Mouse (Mus musculus) heart, postnatal 10 days (tissue): Measurements from ENCODE around the gene Tmem63a. TPM values are rescaled to one million over a fixed set of nuclear protein-coding genes. Genes with fewer than 3 reads are reported as not detected.
"Not testable (repeated sequence)": the region's sequence is repeated elsewhere in the genome, so short reads cannot be mapped to it uniquely, and the experiment has no call there.

Experiments
- DNase-seq, 2 experiments: peaks; one replicate each; pipeline ENCODE4 v3.0.0; 2021
- intact Hi-C: fragments of 180-260 bp; cut with DNase I; formaldehyde crosslinking; loops from one replicate; pipeline ENCODE4 v1.15.1; 2025
- total RNA-seq, 2 experiments: library from RNA; stranded (reverse); gene quantifications; 2 replicates each; pipeline ENCODE4 v1.2.3; 2021

Gene Tmem63a
- total RNA-seq, 2 experiments from 2014 or later: 15.1 to 18.5 TPM

- no peak for DNase-seq
- intact Hi-C loops: no loop called here
Observed at GRCm38 (mm10) chr1:180952808-180953207, 10.7 kb downstream of the Tmem63a start.

- intact Hi-C loops: no loop called here
- no peak for DNase-seq
Observed at GRCm38 (mm10) chr1:180956401-180956800, 14.3 kb downstream of the Tmem63a start.

- intact Hi-C loops: no loop called here
- DNase-seq: peak in 1 of 2 experiments; percentile 33
Observed at GRCm38 (mm10) chr1:180956973-180957381, 14.8 kb downstream of the Tmem63a start.

GRCm38 (mm10) chr1:180957989-180958388 is 15.8 kb downstream of the Tmem63a start:
- intact Hi-C loops: no loop called here
- DNase-seq: no peak

GRCm38 (mm10) chr1:180958797-180959196 is 16.7 kb downstream of the Tmem63a start:
- no peak for DNase-seq
- intact Hi-C loops: no loop called here

- no peak for DNase-seq
- intact Hi-C loops: no loop called here
Observed at GRCm38 (mm10) chr1:180965786-180966185, 23.6 kb downstream of the Tmem63a start.

- intact Hi-C loops: no loop called here
- peak; percentile 73 to 74 for DNase-seq
Observed at GRCm38 (mm10) chr1:180966542-180966941, 24.4 kb downstream of the Tmem63a start.

- intact Hi-C loops: no loop called here
- DNase-seq: no peak
Observed at GRCm38 (mm10) chr1:180967261-180967660, 25.1 kb downstream of the Tmem63a start.

GRCm38 (mm10) chr1:180972941-180973340 is 30.8 kb downstream of the Tmem63a start:
- DNase-seq: no peak
- intact Hi-C loops: no loop called here

GRCm38 (mm10) chr1:180974126-180974746 is 32.1 kb downstream of the Tmem63a start:
- peak; percentile 56 to 66 for DNase-seq
- intact Hi-C loops: loop anchor here (1.0 kb wide), 1 partner anchor 100 kb away; no protein-coding TSS in a partner anchor

GRCm38 (mm10) chr1:180976110-180976679 is 34.1 kb downstream of the Tmem63a start:
- intact Hi-C loops: loop anchor here (1.0 kb wide), 1 partner anchor 75 kb away; no protein-coding TSS in a partner anchor
- DNase-seq: peak; percentile 26 to 57

GRCm38 (mm10) chr1:180979484-180980251 is 37.5 kb downstream of the Tmem63a start:
- intact Hi-C loops: no loop called here
- DNase-seq: no peak

- intact Hi-C loops: no loop called here
- no peak for DNase-seq
Observed at GRCm38 (mm10) chr1:180980464-180980863, 38.3 kb downstream of the Tmem63a start.

GRCm38 (mm10) chr1:180981298-180982046 is 39.3 kb downstream of the Tmem63a start:
- intact Hi-C loops, DNase-seq: not testable (repeated sequence)

- no peak for DNase-seq
- intact Hi-C loops: no loop called here
Observed at GRCm38 (mm10) chr1:180986701-180987100, 44.6 kb downstream of the Tmem63a start.

- peak; percentile 67 to 79 for DNase-seq
- intact Hi-C loops: loop anchor here (1.0 kb wide), 1 partner anchor 52 kb away; no protein-coding TSS in a partner anchor
Observed at GRCm38 (mm10) chr1:180987759-180988158, 45.6 kb downstream of the Tmem63a start.

GRCm38 (mm10) chr1:180990671-180991070 is 48.5 kb downstream of the Tmem63a start:
- intact Hi-C loops: loop anchor here (5.0 kb wide), 1 partner anchor 107 kb away; no protein-coding TSS in a partner anchor
- DNase-seq: no peak

- DNase-seq: peak; percentile 51 to 76
- intact Hi-C loops: loop anchor here (1.0 to 5.0 kb wide), 2 partner anchors 47 to 105 kb away; no protein-coding TSS in a partner anchor
Observed at GRCm38 (mm10) chr1:180992142-180992541, 50.0 kb downstream of the Tmem63a start.

GRCm38 (mm10) chr1:181000501-181001092 is 58.5 kb downstream of the Tmem63a start:
- intact Hi-C loops: no loop called here
- no peak for DNase-seq

GRCm38 (mm10) chr1:181001217-181001616 is 59.1 kb downstream of the Tmem63a start:
- intact Hi-C loops: no loop called here
- no peak for DNase-seq
